Mouse (Mus musculus) liver, embryonic 14.5 days (tissue): ENCODE results near the gene Nuf2.
A peak's percentile ranks its signal among the peaks of the same experiment; 100 is the strongest.

Experiments used
- CTCF ChIP-seq: IDR thresholded peaks from 2 replicates; pipeline ENCODE4 v1.5.1; 2016; ENCODE audit warnings: antibody characterized with exemption, low read depth, control low read depth
- EP300 ChIP-seq: IDR thresholded peaks from 2 replicates; pipeline ENCODE4 v1.6.1; 2016; ENCODE audit warnings: antibody characterized with exemption, low read depth

GRCm38 (mm10) chr1:169531702-169532535, 655 bp upstream of the Nuf2 start:
- TF ChIP-seq CTCF (peak; percentile 31; the same call in 1 of the 2 replicates), EP300 (0 out of 2 replicates have a peak, but pooled peaks have one; percentile 6)
